Mouse (Mus musculus): Measurements from ENCODE around the gene Dusp5. TPM values are rescaled to one million over a fixed set of nuclear protein-coding genes. Genes with fewer than 3 reads are reported as not detected.
"Not testable (repeated sequence)": the region's sequence is repeated elsewhere in the genome, so short reads cannot be mapped to it uniquely, and the experiment has no call there.

Gene Dusp5
- 10 to 100 TPM in 1 of 2 experiments, 1 to 10 TPM in 1; 4.1 to 12.8 TPM for total RNA-seq (2021)

- DNase-seq: peak; percentile 98 to 99
- intact Hi-C loops (cut with DNase I): loop anchor here (2.0 kb wide), 2 partner anchors 22 to 50 kb away; no protein-coding TSS in a partner anchor
Observed at GRCm38 (mm10) chr19:53528752-53529454, at the start of gene Dusp5. Dusp5 (plus strand) TSS chr19:53529109.

- intact Hi-C loops (cut with DNase I): no loop called here
- DNase-seq: no peak
Observed at GRCm38 (mm10) chr19:53479590-53479989, 49.3 kb upstream of the Dusp5 start.

- no peak for DNase-seq
- intact Hi-C loops (cut with DNase I): no loop called here
Observed at GRCm38 (mm10) chr19:53482093-53482492, 46.8 kb upstream of the Dusp5 start.

DNA sequence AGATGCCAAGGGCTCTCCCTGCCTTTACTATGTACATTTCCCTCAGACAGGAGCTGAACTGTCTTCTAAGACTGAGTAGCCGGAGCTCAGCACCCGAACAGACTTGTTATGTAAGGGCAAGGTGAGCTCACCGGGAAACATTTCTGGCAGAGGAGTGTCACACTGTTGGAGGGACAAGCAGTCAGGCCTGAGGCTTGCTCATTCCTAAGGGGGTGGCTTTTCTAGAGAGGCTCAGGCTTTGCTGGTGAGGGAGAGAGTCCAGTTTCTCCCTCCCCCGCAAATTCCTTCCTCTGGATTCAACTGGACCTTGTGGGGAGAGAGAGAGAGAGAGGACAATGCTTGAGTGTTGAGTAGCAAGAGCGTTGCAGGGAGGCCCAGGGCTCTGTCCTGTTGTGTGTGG lies 46.4 kb upstream of the Dusp5 start:
- intact Hi-C loops (cut with DNase I): no loop called here
- DNase-seq: no peak

DNA sequence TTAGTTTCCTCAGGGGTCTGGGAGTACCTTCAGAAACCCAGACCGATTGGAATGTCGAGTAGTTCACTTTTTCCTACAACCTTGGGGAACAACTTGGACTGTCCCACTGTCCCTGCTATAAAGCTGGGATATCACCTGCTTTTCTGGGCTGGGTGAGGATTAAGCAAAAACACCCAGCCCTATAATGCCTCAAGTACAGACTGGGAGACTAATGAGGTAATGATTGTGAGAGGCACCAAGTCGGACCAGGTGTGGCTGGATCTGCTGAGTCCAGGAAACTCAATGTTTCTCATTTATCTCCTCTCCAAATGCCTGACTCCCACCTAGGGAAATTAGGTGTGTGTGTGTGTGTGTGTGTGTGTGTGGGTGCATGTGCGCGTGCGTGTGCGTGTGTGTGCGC lies 44.9 kb upstream of the Dusp5 start:
- DNase-seq: no peak
- intact Hi-C loops (cut with DNase I): no loop called here

- intact Hi-C loops (cut with DNase I): no loop called here
- no peak for DNase-seq
Observed at GRCm38 (mm10) chr19:53484918-53485317, 44.0 kb upstream of the Dusp5 start.

GRCm38 (mm10) chr19:53489187-53489586 lies 39.7 kb upstream of the Dusp5 start:
- intact Hi-C loops (cut with DNase I): loop anchor here (1.0 kb wide), 1 partner anchor 23 kb away; no protein-coding TSS in a partner anchor
- no peak for DNase-seq

DNA sequence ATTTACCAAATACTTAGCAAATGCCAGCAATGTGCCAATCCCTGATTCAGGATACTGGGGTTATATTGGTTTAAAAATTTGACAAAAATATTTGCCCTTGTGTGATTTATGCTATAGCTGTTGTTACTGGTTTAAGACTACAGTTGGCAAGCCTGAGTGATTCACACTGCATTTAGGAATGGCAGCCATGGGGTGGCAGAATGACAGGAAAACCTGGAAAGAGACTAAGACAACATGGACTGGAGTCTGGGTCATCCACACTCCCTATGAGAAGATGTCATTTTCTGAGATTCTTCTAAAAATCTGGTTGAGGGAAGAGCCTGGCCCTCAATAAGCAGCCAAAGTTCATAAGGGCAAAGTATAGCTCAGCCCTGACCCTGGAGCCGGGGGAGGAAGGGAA lies 39.0 kb upstream of the Dusp5 start:
- DNase-seq: no peak
- intact Hi-C loops (cut with DNase I): loop anchor here (1.0 to 5.0 kb wide), 2 partner anchors 22 to 68 kb away; no protein-coding TSS in a partner anchor

DNA sequence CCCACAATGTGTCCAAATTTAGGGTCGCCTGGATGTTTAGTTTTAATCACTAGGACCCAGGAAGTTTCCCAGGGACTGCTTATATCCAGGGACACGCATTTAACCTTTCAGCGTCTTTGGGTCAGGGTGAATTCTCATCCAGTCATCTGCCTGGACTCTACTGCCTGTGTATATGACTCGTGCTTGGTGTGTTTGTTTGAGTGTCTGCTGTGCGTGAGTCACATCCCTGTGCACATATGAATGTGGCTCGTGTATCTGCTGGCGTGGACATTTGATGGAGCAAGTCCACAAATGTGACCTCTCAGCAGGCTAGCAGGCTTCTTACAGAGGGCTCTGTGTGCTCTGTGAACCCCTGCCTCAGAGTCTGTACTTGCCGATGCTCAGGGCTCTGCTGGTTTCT lies 38.0 kb upstream of the Dusp5 start:
- DNase-seq: no peak
- intact Hi-C loops (cut with DNase I): loop anchor here (5.0 kb wide), 1 partner anchor 69 kb away; no protein-coding TSS in a partner anchor

DNA sequence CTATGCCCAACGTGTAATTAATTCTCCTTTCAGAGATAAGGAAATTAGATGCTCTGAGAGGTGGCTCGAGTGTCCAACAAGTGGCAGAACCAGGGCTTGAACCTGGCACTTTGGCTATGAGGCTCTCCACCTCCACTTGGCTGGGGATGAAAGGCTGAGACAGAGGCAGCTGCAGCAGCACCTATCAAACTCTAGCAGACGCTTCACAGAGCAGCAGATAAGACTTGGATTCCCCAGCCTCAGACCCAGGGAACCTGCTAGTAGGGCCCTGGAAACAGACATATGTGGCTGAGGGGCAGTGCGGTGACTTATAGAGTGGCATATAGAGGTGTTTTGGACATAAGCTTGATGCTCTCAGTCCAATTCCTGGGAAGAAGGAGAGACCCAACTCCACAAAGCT lies 36.4 kb upstream of the Dusp5 start:
- intact Hi-C loops (cut with DNase I): loop anchor here (5.0 kb wide), 1 partner anchor 70 kb away; no protein-coding TSS in a partner anchor
- no peak for DNase-seq

GRCm38 (mm10) chr19:53493866-53494265 lies 35.0 kb upstream of the Dusp5 start:
- intact Hi-C loops (cut with DNase I): loop anchor here (5.0 kb wide), 1 partner anchor 72 kb away; no protein-coding TSS in a partner anchor
- peak in 1 of 2 experiments; percentile 32 for DNase-seq

- DNase-seq: no peak
- intact Hi-C loops (cut with DNase I): no loop called here
Observed at GRCm38 (mm10) chr19:53497910-53498309, 31.0 kb upstream of the Dusp5 start.

DNA sequence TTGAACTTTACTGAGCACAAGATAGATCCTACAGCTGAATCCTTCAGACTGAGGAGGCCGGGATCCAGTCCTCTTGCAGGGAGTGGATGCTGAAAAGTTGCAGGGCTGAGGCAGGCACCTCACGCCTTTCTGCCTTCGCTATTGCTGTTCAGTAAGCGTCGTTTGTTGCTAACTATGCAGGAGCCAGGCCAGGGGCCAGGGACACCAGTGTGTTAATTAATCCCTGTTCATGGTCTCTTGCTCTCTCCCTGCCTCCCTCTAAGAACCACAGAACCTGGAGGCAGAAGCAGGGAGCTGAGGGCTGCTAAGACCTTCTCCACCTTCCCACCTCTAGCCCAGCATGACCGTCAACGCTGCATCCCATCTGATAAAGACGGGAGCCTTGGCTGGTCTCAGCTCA lies 29.9 kb upstream of the Dusp5 start:
- no peak for DNase-seq
- intact Hi-C loops (cut with DNase I): no loop called here

GRCm38 (mm10) chr19:53499451-53499940 lies 29.4 kb upstream of the Dusp5 start:
- no peak for DNase-seq
- intact Hi-C loops (cut with DNase I): no loop called here

- intact Hi-C loops (cut with DNase I): no loop called here
- peak; percentile 35 to 43 for DNase-seq
Observed at GRCm38 (mm10) chr19:53500298-53501006, 28.5 kb upstream of the Dusp5 start.

GRCm38 (mm10) chr19:53501239-53501638 lies 27.7 kb upstream of the Dusp5 start:
- DNase-seq; intact Hi-C loops (cut with DNase I): not testable (repeated sequence)

- no peak for DNase-seq
- intact Hi-C loops (cut with DNase I): no loop called here
Observed at GRCm38 (mm10) chr19:53501765-53502164, 27.1 kb upstream of the Dusp5 start.

DNA sequence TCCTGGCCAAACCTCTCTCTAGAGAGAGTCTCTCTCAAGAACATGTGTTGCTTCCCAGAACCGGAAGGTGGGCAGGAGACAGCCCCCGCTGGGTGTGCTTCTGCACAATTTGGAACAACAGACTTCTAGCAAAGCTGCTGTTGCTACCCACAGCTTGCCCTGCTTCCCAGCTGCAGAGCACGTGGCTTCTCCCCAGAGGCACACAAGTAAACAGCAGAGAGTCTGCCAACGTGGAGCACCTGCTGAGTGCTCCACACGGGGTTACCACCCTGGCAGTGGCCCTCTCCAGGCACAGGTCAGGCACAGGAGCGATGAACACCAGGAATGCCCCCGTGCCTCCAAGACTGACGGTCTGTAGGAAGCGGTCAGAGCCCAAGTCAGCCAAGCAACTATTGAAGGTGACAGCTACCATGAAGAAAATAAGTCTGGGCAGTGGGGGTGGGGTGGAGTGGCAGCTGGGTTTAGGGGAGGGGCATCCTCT lies 26.0 kb upstream of the Dusp5 start:
- DNase-seq: no peak
- intact Hi-C loops (cut with DNase I): no loop called here

- intact Hi-C loops (cut with DNase I): no loop called here
- DNase-seq: no peak
Observed at GRCm38 (mm10) chr19:53504181-53504580, 24.7 kb upstream of the Dusp5 start.

- DNase-seq: no peak
- intact Hi-C loops (cut with DNase I): loop anchor here (2.0 kb wide), 1 partner anchor 23 kb away; the partner anchor contains the start of gene Dusp5
Observed at GRCm38 (mm10) chr19:53505728-53506127, 23.2 kb upstream of the Dusp5 start.

DNA sequence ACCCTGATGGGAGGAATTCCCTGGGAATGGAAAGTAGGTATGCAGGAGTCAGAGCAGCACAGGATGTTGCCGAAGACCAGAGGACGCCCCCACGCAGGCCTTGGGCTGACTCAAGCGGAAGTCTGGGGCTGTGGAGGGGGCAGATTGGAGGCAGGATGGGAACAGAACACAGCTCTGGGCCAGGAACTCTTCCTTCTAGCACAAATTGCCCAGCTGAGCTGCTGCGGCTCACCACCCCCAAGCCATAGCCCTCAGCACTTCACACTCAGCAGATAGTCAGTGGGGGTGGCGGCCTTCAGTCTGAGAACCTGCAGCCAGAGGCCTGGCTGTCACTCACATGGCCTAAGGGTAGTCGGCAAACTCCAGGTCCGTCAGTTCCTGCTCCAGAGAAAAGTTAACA lies 21.4 kb upstream of the Dusp5 start:
- no peak for DNase-seq

More for the DNA sequence above, 21.4 kb upstream of the Dusp5 start:
- intact Hi-C loops (cut with DNase I): loop anchor here (2.0 kb wide), 1 partner anchor 21 kb away; the partner anchor contains the start of gene Dusp5

Measured in heart, postnatal 36 days (tissue).